Mouse (Mus musculus): ENCODE data around the gene Cnn1. TPM values are rescaled to one million over a fixed set of nuclear protein-coding genes. Genes with fewer than 3 reads are reported as not detected.

The Cnn1 gene
- polyA plus RNA-seq, 1 experiment from 2014 or later: 4.0 TPM

DNA sequence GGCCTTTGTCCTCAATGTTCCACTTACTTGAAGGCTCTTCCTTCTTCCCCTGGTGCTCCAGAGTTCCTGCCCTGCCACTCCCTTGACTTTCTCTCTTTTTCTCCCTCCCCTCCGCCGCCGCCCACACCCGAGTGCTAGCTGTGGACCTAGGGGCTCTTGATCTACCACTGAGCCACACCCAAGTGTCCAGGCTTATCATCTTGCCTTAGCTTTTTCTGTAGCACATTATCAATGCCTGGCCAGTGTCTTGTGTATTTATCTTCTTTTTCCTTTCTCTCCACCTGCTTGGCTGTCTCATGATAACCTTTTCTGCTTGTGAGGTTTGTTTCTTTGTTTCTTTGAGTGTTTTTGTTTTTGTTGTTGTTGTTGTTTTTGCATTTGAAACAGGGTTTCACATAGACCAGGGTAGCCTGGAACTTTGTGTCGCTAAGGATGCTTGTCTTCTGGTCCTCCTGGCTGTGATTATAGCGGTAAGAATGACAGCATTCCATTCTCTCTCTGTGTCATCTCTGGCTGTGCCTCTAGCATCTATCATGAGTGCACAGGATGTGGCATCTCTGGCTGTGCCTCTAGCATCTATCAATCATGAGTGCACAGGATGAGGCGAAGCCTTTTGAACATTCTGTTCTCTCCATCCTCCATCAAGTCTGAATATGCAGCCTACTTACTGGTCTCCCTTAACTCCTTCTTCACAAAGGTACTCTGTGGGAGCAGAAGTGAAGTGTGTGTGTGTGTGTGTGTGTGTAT lies 36.8 kb downstream of the Cnn1 start, which contains the start of gene Acp5:
Gene Acp5, minus strand, starts transcription at position 68 of the 747 bp plus-strand sequence.
- H3K27ac ChIP-seq (replicated peaks; ENCODE audit: low read depth, low read length): no peak within 1 kb of the TSS
- DNase-seq (ENCODE audit: low spot score) (no peak), ATAC-seq (replicated peaks; ENCODE audit: insufficient number of reproducible peaks, low FRiP score, low TSS enrichment, low read depth) (no peak)
- peaks cover 9% of the 10 kb centered on the region for H3K27me3 ChIP-seq (ENCODE audit: control insufficient read depth, insufficient read depth, low read length)
- no peak within 1 kb of the TSS for H3K9ac ChIP-seq (replicated peaks; ENCODE audit: low read length)
- H3K4me1 ChIP-seq (ENCODE audit: control insufficient read depth, insufficient read depth, low read length): peaks cover 3% of the 10 kb centered on the region; the same call in 1 of the 2 replicates
- H3K4me3 ChIP-seq (ENCODE audit: low read depth, low read length): no peak within 1 kb of the TSS
- WGBS: 74% methylated on average over 7 of the region's 7 CpGs
- H3K9me3 ChIP-seq (replicated peaks; ENCODE audit: control insufficient read depth, low read length): no peaks in the 10 kb centered on the region
- H3K4me2 ChIP-seq (ENCODE audit: low read depth, low read length): no peak within 1 kb of the TSS
- no peaks in the 10 kb centered on the region for H3K36me3 ChIP-seq (replicated peaks; ENCODE audit: control insufficient read depth, insufficient read depth, low read depth, low read length)

DNA sequence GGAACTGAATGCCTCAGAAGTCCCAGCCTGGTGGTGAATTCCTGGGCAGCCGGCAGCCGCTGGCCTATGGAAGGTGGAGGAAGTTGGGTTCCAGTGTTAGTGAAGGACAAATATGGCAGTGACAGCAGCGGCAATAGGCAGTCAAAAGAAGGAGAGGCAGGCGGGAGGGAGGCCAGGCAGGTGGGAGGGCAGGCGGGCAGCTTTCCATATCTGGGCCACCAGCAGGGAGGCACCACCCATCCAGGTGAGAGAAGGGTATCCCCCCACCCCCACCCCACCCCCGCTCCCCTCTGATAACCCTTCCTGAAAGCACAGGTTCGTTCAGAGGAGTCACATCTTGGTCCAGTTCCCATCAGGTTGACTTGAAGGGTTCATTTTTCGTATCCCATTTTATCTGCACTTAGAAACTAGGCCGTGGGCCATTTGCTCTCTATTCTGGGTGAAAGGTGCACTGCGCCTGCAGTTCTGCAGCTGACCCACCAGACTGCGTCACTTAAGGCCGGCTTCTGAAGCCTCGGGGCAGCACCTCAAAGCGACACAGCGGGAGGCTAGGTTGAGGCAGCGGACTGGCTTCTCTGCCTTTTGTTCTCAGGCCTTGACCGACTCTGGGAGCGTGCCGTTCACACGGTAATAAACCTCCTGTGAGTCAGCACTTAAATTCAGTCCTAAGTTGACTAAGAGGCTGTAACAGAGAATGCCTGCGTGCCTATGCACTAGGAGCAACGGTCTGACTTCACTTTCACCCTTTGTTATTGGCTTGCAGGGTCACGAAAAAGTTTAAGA lies 37.9 kb downstream of the Cnn1 start:
- WGBS: 11% methylated on average over 23 of the region's 23 CpGs
- Histone ChIP-seq H3K4me3 (ENCODE audit: low read depth, low read length) (no peak overlapping the region), H3K9me3 (replicated peaks; ENCODE audit: control insufficient read depth, low read length) (no peaks in the 10 kb centered on the region), H3K4me2 (ENCODE audit: low read depth, low read length) (no peak overlapping the region), H3K4me1 (ENCODE audit: control insufficient read depth, insufficient read depth, low read length) (no peaks in the 10 kb centered on the region), H3K36me3 (replicated peaks; ENCODE audit: control insufficient read depth, insufficient read depth, low read depth, low read length) (no peaks in the 10 kb centered on the region), H3K9ac (replicated peaks; ENCODE audit: low read length) (no peak overlapping the region), H3K27ac (replicated peaks; ENCODE audit: low read depth, low read length) (no peak overlapping the region), H3K27me3 (ENCODE audit: control insufficient read depth, insufficient read depth, low read length) (peaks cover 2% of the 10 kb centered on the region; the same call in 1 of the 2 replicates)
- no peak for ATAC-seq (replicated peaks; ENCODE audit: insufficient number of reproducible peaks, low FRiP score, low TSS enrichment, low read depth)
- DNase-seq (ENCODE audit: low spot score): peak; percentile 33

- Histone ChIP-seq H3K9me3 (replicated peaks; ENCODE audit: control insufficient read depth, low read length) (no peaks in the 10 kb centered on the region), H3K4me2 (ENCODE audit: low read depth, low read length) (no peak overlapping the region), H3K9ac (replicated peaks; ENCODE audit: low read length) (no peak overlapping the region), H3K27ac (replicated peaks; ENCODE audit: low read depth, low read length) (no peak overlapping the region), H3K4me3 (ENCODE audit: low read depth, low read length) (no peak overlapping the region), H3K36me3 (replicated peaks; ENCODE audit: control insufficient read depth, insufficient read depth, low read depth, low read length) (no peaks in the 10 kb centered on the region), H3K4me1 (ENCODE audit: control insufficient read depth, insufficient read depth, low read length) (no peaks in the 10 kb centered on the region), H3K27me3 (ENCODE audit: control insufficient read depth, insufficient read depth, low read length) (0 out of 2 replicates have a peak, but pooled peaks cover 2% of the 10 kb centered on the region)
- 24% methylated on average over 2 of the region's 2 CpGs for WGBS
- ATAC-seq (replicated peaks; ENCODE audit: insufficient number of reproducible peaks, low FRiP score, low TSS enrichment, low read depth) (no peak), DNase-seq (ENCODE audit: low spot score) (peak; percentile 39)
Measured at GRCm38 (mm10) chr9:22138480-22138879, 39.5 kb downstream of the Cnn1 start.

GRCm38 (mm10) chr9:22139746-22140145 lies 40.7 kb downstream of the Cnn1 start:
- Histone ChIP-seq H3K36me3 (replicated peaks; ENCODE audit: control insufficient read depth, insufficient read depth, low read depth, low read length) (no peaks in the 10 kb centered on the region), H3K4me3 (ENCODE audit: low read depth, low read length) (no peak overlapping the region), H3K4me2 (ENCODE audit: low read depth, low read length) (no peak overlapping the region), H3K27me3 (ENCODE audit: control insufficient read depth, insufficient read depth, low read length) (0 out of 2 replicates have a peak, but pooled peaks cover 2% of the 10 kb centered on the region), H3K9ac (replicated peaks; ENCODE audit: low read length) (no peak overlapping the region), H3K9me3 (replicated peaks; ENCODE audit: control insufficient read depth, low read length) (no peaks in the 10 kb centered on the region), H3K27ac (replicated peaks; ENCODE audit: low read depth, low read length) (no peak overlapping the region), H3K4me1 (ENCODE audit: control insufficient read depth, insufficient read depth, low read length) (no peaks in the 10 kb centered on the region)
- 87% methylated on average over 5 of the region's 5 CpGs for WGBS
- DNase-seq (ENCODE audit: low spot score) (no peak), ATAC-seq (replicated peaks; ENCODE audit: insufficient number of reproducible peaks, low FRiP score, low TSS enrichment, low read depth) (no peak)

DNA sequence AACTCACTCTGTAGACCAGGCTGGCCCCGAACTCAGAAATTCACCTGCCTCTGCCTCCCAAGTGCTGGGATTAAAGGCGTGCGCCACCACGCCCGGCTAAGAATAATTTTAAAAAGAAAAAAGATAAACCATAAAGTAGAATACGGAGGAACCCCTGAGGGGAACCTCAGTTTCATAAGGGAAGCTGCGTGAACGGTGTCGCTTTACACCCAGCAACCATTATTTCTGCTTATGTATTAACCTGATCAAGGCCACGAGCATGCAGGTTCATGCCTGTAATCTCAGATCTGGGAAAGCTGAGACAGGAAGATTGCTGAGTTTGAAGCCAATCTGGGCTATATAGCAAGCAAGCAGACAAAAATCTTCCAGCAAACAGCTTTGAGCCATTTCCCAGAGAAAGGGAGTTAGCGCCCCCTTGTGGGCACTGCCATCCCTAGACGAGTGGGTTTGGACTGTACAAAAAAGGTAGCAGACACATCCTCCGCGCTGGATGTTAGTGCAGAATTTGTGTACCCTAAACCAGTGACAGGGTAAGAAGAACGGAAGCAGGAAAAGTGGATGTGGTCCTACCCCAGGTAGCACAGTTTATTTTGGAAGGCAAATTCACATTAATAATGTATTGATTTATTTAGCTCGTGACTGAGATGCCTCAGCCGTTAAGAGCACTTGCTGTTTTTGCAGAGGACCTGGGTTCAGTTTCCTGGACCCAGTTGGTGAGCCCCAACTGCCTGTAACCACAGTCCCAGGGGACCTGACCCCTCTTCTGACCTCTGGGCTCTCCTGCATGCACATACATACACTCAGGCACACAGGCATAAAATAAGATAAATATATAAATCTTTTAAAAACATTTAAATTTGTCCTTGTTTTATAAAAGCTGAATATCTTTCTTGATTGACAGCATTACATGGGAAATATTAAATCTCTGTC lies 44.4 kb downstream of the Cnn1 start:
- Histone ChIP-seq H3K27me3 (ENCODE audit: control insufficient read depth, insufficient read depth, low read length) (no peaks in the 10 kb centered on the region), H3K9ac (replicated peaks; ENCODE audit: low read length) (no peak overlapping the region), H3K9me3 (replicated peaks; ENCODE audit: control insufficient read depth, low read length) (no peaks in the 10 kb centered on the region), H3K4me2 (ENCODE audit: low read depth, low read length) (no peak overlapping the region), H3K36me3 (replicated peaks; ENCODE audit: control insufficient read depth, insufficient read depth, low read depth, low read length) (no peaks in the 10 kb centered on the region), H3K4me3 (ENCODE audit: low read depth, low read length) (no peak overlapping the region), H3K4me1 (ENCODE audit: control insufficient read depth, insufficient read depth, low read length) (no peaks in the 10 kb centered on the region), H3K27ac (replicated peaks; ENCODE audit: low read depth, low read length) (no peak overlapping the region)
- ATAC-seq (replicated peaks; ENCODE audit: insufficient number of reproducible peaks, low FRiP score, low TSS enrichment, low read depth): peak; percentile 59; the same call in 1 of the 2 replicates
- peak; percentile 93 for DNase-seq (ENCODE audit: low spot score)
- WGBS: 57% methylated on average over 17 of the region's 17 CpGs

DNA sequence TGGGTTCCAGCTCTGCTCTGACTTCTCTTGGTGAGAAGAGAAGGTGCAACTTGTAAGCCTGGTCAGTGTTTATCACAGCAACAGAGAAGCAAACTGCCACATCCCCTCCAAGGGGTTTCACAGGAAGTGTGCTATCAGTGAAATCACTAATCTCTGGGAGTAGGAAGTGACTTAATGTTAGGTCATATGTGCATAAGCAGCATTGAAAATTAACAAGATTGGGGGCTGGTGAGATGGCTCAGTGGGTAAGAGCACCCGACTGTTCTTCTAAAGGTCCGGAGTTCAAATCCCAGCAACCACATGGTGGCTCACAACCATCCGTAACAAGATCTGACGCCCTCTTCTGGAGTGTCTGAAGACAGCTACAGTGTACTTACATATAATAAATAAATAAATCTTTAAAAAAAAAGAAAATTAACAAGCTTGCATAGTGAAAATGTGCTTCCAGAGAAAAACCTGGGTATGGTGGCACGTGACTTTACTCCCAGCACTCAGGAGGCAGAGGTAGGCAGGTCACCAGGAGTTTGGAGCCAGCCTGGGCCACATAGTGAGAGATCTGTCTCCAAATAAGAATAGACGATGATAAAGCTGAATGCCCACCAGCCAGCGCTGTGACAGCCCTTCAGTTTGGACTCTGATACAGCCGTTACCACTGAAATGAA lies 45.4 kb downstream of the Cnn1 start:
- DNase-seq (ENCODE audit: low spot score): no peak
- Histone ChIP-seq H3K27me3 (ENCODE audit: control insufficient read depth, insufficient read depth, low read length) (no peaks in the 10 kb centered on the region), H3K4me2 (ENCODE audit: low read depth, low read length) (no peak overlapping the region), H3K9ac (replicated peaks; ENCODE audit: low read length) (no peak overlapping the region), H3K4me3 (ENCODE audit: low read depth, low read length) (no peak overlapping the region), H3K9me3 (replicated peaks; ENCODE audit: control insufficient read depth, low read length) (no peaks in the 10 kb centered on the region), H3K27ac (replicated peaks; ENCODE audit: low read depth, low read length) (no peak overlapping the region), H3K4me1 (ENCODE audit: control insufficient read depth, insufficient read depth, low read length) (no peaks in the 10 kb centered on the region), H3K36me3 (replicated peaks; ENCODE audit: control insufficient read depth, insufficient read depth, low read depth, low read length) (no peaks in the 10 kb centered on the region)
- ATAC-seq (replicated peaks; ENCODE audit: insufficient number of reproducible peaks, low FRiP score, low TSS enrichment, low read depth): no peak
- 89% methylated on average over 6 of the region's 8 CpGs for WGBS

GRCm38 (mm10) chr9:22149426-22150248 lies 50.6 kb downstream of the Cnn1 start:
- Histone ChIP-seq H3K9ac (replicated peaks; ENCODE audit: low read length) (no peak overlapping the region), H3K4me1 (ENCODE audit: control insufficient read depth, insufficient read depth, low read length) (no peaks in the 10 kb centered on the region), H3K27me3 (ENCODE audit: control insufficient read depth, insufficient read depth, low read length) (no peaks in the 10 kb centered on the region), H3K4me2 (ENCODE audit: low read depth, low read length) (no peak overlapping the region), H3K4me3 (ENCODE audit: low read depth, low read length) (no peak overlapping the region), H3K9me3 (replicated peaks; ENCODE audit: control insufficient read depth, low read length) (no peaks in the 10 kb centered on the region), H3K36me3 (replicated peaks; ENCODE audit: control insufficient read depth, insufficient read depth, low read depth, low read length) (no peaks in the 10 kb centered on the region), H3K27ac (replicated peaks; ENCODE audit: low read depth, low read length) (no peak overlapping the region)
- DNase-seq (ENCODE audit: low spot score): no peak
- ATAC-seq (replicated peaks; ENCODE audit: insufficient number of reproducible peaks, low FRiP score, low TSS enrichment, low read depth): no peak
- 77% methylated on average over 20 of the region's 20 CpGs for WGBS

Measured in embryonic facial prominence, embryonic 11.5 days (tissue).